Mouse (Mus musculus) olfactory bulb, adult 2 months (tissue): ENCODE results near the gene Gm48551.

Source experiments
- CTCF ChIP-seq: fragments of 200-500 bp; IDR thresholded peaks from 2 replicates; pipeline ENCODE4 v1.5.1; 2012; ENCODE audit warnings: low read depth, mild to moderate bottlenecking, low read length, moderate library complexity; ENCODE audit not compliant: insufficient read depth
- POLR2A ChIP-seq: fragments of 200-500 bp; IDR thresholded peaks from 2 replicates; pipeline ENCODE4 v1.6.1; 2012; ENCODE audit warnings: mild to moderate bottlenecking, low read depth, low read length, moderate library complexity; ENCODE audit not compliant: insufficient read depth

DNA sequence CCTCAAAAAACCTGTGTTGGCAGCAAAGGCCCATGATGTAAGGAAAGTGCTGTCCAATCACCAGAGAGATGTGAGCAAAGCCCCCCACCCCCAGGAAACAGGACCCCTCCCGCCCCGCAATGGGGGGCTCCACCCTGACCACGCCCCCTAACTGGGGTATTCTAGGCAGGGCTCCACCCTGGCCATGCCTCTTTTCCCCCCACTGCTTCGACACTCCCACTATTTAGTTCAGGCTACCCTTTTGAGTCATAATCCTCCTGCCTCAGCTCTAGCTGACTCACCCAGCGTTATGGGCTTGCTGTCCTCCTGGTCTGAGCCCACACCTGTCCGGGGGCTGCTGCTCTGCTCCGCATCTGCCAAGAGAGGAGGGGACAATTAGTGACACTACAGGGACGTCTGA, 25.1 kb downstream of the Gm48551 start:
- TF ChIP-seq CTCF (no peak), POLR2A (no peak)
